Mouse (Mus musculus): ENCODE data around the gene Eps15.

Eps15 gene

DNA sequence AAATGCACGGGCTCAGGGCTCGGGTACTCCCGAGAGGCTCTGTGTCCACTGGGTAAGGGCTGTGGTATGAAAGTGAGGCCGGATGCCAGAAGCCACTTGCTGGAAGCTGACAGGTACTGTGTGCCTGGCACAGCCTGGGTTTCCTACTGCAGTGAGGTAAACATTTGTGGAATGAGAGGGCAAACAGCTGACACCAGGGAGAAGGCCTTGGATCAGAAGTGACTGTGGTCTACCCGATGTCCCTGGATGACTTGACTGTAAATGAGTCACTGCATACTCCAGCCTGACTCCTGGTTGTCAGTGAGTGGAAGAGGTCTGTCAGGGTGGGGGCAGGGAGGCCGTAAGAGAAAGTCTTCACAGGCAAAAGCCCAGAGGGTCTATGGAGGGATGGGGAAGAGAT, 153.6 kb downstream of the Eps15 start:
- no peak for DNase-seq (ENCODE audit: low spot score)

DNA sequence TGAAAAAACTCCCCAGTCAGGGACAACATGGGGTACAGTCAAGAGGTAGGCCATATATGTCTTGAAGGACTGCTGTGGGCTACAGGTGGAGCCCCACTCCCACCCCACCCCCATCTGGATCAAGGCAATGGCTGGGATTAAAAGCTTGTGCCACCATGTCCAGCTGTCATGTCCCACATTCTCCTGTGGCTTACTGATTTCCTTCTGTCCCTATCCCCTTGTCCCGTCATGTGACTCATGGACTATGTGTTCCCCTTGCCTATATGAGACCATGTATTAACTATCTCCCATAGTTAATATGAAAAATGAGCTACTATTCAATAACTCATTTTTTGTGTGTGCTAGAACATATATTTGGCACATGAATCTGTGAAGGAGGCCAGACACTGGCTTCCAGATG, 154.2 kb downstream of the Eps15 start:
- no peak for DNase-seq (ENCODE audit: low spot score)

All from urinary bladder, postnatal 10 days (tissue).